Mouse (Mus musculus): ENCODE results near the gene Pdzrn3. TPM values are rescaled to one million over a fixed set of nuclear protein-coding genes. Genes with fewer than 3 reads are reported as not detected.

Pdzrn3 gene
- polyA plus RNA-seq, 1 experiment from 2014 or later: 8.2 TPM

- Histone ChIP-seq H3K27ac (ENCODE audit: low read length) (no peak overlapping the region), H3K4me3 (ENCODE audit: low read length) (peak overlapping the region; percentile 26), H3K9me3 (ENCODE audit: control insufficient read depth, low read length) (no peaks in the 10 kb centered on the region), H3K4me2 (ENCODE audit: low read depth, low read length) (peak overlapping the region; percentile 51), H3K36me3 (ENCODE audit: control insufficient read depth, insufficient read depth, low read length) (no peaks in the 10 kb centered on the region), H3K9ac (ENCODE audit: low read length) (no peak overlapping the region; the same call in 1 of the 2 replicates), H3K27me3 (ENCODE audit: control insufficient read depth, insufficient read depth, low read depth, low read length) (no peaks in the 10 kb centered on the region), H3K4me1 (replicated peaks; ENCODE audit: control insufficient read depth, insufficient read depth, low read length) (peaks cover 13% of the 10 kb centered on the region)
- peak; percentile 49; the same call in 1 of the 2 replicates for ATAC-seq (ENCODE audit: low read depth)
- 13% methylated on average over 8 of the region's 8 CpGs for WGBS
Observed at GRCm38 (mm10) chr6:101198943-101199298, 178.8 kb downstream of the Pdzrn3 start.

GRCm38 (mm10) chr6:101198284-101198942 is 179.3 kb downstream of the Pdzrn3 start:
- Histone ChIP-seq H3K27me3 (ENCODE audit: control insufficient read depth, insufficient read depth, low read depth, low read length) (no peaks in the 10 kb centered on the region), H3K4me2 (ENCODE audit: low read depth, low read length) (peak overlapping the region; percentile 51), H3K9ac (ENCODE audit: low read length) (no peak overlapping the region; the same call in 1 of the 2 replicates), H3K4me1 (replicated peaks; ENCODE audit: control insufficient read depth, insufficient read depth, low read length) (peaks cover 13% of the 10 kb centered on the region), H3K9me3 (ENCODE audit: control insufficient read depth, low read length) (no peaks in the 10 kb centered on the region), H3K27ac (ENCODE audit: low read length) (no peak overlapping the region), H3K4me3 (ENCODE audit: low read length) (peak overlapping the region; percentile 26), H3K36me3 (ENCODE audit: control insufficient read depth, insufficient read depth, low read length) (no peaks in the 10 kb centered on the region)
- ATAC-seq (ENCODE audit: low read depth): peak; percentile 45
- 8% methylated on average over 24 of the region's 24 CpGs for WGBS

- Histone ChIP-seq H3K9me3 (ENCODE audit: control insufficient read depth, low read length) (no peaks in the 10 kb centered on the region), H3K4me1 (replicated peaks; ENCODE audit: control insufficient read depth, insufficient read depth, low read length) (peaks cover 13% of the 10 kb centered on the region), H3K9ac (ENCODE audit: low read length) (no peak overlapping the region), H3K27ac (ENCODE audit: low read length) (no peak overlapping the region), H3K4me3 (ENCODE audit: low read length) (no peak overlapping the region), H3K27me3 (ENCODE audit: control insufficient read depth, insufficient read depth, low read depth, low read length) (no peaks in the 10 kb centered on the region), H3K4me2 (ENCODE audit: low read depth, low read length) (no peak overlapping the region), H3K36me3 (ENCODE audit: control insufficient read depth, insufficient read depth, low read length) (no peaks in the 10 kb centered on the region)
- 15% methylated on average over 5 of the region's 5 CpGs for WGBS
- ATAC-seq (ENCODE audit: low read depth): no peak
Observed at GRCm38 (mm10) chr6:101197642-101198041, 180.1 kb downstream of the Pdzrn3 start.

GRCm38 (mm10) chr6:101195891-101196290 is 181.8 kb downstream of the Pdzrn3 start:
- H3K9ac ChIP-seq (ENCODE audit: low read length): no peak overlapping the region
- H3K4me1 ChIP-seq (replicated peaks; ENCODE audit: control insufficient read depth, insufficient read depth, low read length): peaks cover 13% of the 10 kb centered on the region
- H3K9me3 ChIP-seq (ENCODE audit: control insufficient read depth, low read length): no peaks in the 10 kb centered on the region
- ATAC-seq (ENCODE audit: low read depth): no peak
- peaks cover 3% of the 10 kb centered on the region; the same call in 1 of the 2 replicates for H3K36me3 ChIP-seq (ENCODE audit: control insufficient read depth, insufficient read depth, low read length)
- no peak overlapping the region for H3K4me3 ChIP-seq (ENCODE audit: low read length)
- no peaks in the 10 kb centered on the region for H3K27me3 ChIP-seq (ENCODE audit: control insufficient read depth, insufficient read depth, low read depth, low read length)
- H3K4me2 ChIP-seq (ENCODE audit: low read depth, low read length): no peak overlapping the region
- no peak overlapping the region for H3K27ac ChIP-seq (ENCODE audit: low read length)
- 65% methylated on average over 5 of the region's 5 CpGs for WGBS

- H3K27ac ChIP-seq (ENCODE audit: low read length): no peak overlapping the region
- ATAC-seq (ENCODE audit: low read depth): 0 out of 2 replicates have a peak, but pooled peaks have one; percentile 39
- WGBS: 33% methylated on average over 8 of the region's 8 CpGs
Observed at GRCm38 (mm10) chr6:101194386-101194925, 183.2 kb downstream of the Pdzrn3 start.

GRCm38 (mm10) chr6:101191576-101191975 is 186.1 kb downstream of the Pdzrn3 start:
- WGBS: 87% methylated on average over 5 of the region's 5 CpGs
- Histone ChIP-seq H3K27me3 (ENCODE audit: control insufficient read depth, insufficient read depth, low read depth, low read length) (no peaks in the 10 kb centered on the region), H3K4me3 (ENCODE audit: low read length) (no peak overlapping the region), H3K9ac (ENCODE audit: low read length) (no peak overlapping the region), H3K4me1 (replicated peaks; ENCODE audit: control insufficient read depth, insufficient read depth, low read length) (peaks cover 6% of the 10 kb centered on the region; the same call in 1 of the 2 replicates), H3K27ac (ENCODE audit: low read length) (no peak overlapping the region), H3K4me2 (ENCODE audit: low read depth, low read length) (no peak overlapping the region), H3K9me3 (ENCODE audit: control insufficient read depth, low read length) (no peaks in the 10 kb centered on the region), H3K36me3 (ENCODE audit: control insufficient read depth, insufficient read depth, low read length) (peaks cover 3% of the 10 kb centered on the region)
- ATAC-seq (ENCODE audit: low read depth): no peak

More at GRCm38 (mm10) chr6:101194386-101194925, 183.2 kb downstream of the Pdzrn3 start:
- Histone ChIP-seq H3K4me3 (ENCODE audit: low read length) (no peak overlapping the region), H3K4me2 (ENCODE audit: low read depth, low read length) (no peak overlapping the region), H3K9ac (ENCODE audit: low read length) (no peak overlapping the region), H3K36me3 (ENCODE audit: control insufficient read depth, insufficient read depth, low read length) (peaks cover 3% of the 10 kb centered on the region), H3K9me3 (ENCODE audit: control insufficient read depth, low read length) (no peaks in the 10 kb centered on the region), H3K4me1 (replicated peaks; ENCODE audit: control insufficient read depth, insufficient read depth, low read length) (peaks cover 13% of the 10 kb centered on the region), H3K27me3 (ENCODE audit: control insufficient read depth, insufficient read depth, low read depth, low read length) (no peaks in the 10 kb centered on the region)

- Histone ChIP-seq H3K27ac (ENCODE audit: low read length) (no peak overlapping the region), H3K4me2 (ENCODE audit: low read depth, low read length) (no peak overlapping the region), H3K9me3 (ENCODE audit: control insufficient read depth, low read length) (no peaks in the 10 kb centered on the region), H3K4me3 (ENCODE audit: low read length) (no peak overlapping the region), H3K9ac (ENCODE audit: low read length) (no peak overlapping the region), H3K27me3 (ENCODE audit: control insufficient read depth, insufficient read depth, low read depth, low read length) (no peaks in the 10 kb centered on the region), H3K36me3 (ENCODE audit: control insufficient read depth, insufficient read depth, low read length) (peaks cover 3% of the 10 kb centered on the region), H3K4me1 (replicated peaks; ENCODE audit: control insufficient read depth, insufficient read depth, low read length) (no peaks in the 10 kb centered on the region)
- WGBS: 84% methylated on average over 6 of the region's 6 CpGs
- no peak for ATAC-seq (ENCODE audit: low read depth)
Observed at GRCm38 (mm10) chr6:101187322-101187721, 190.4 kb downstream of the Pdzrn3 start.

- 58% methylated on average over 3 of the region's 3 CpGs for WGBS
Observed at GRCm38 (mm10) chr6:101186887-101187286, 190.8 kb downstream of the Pdzrn3 start.

GRCm38 (mm10) chr6:101184103-101184785 is 193.5 kb downstream of the Pdzrn3 start:
- no peaks in the 10 kb centered on the region for H3K27me3 ChIP-seq (ENCODE audit: control insufficient read depth, insufficient read depth, low read depth, low read length)
- no peak overlapping the region for H3K4me3 ChIP-seq (ENCODE audit: low read length)
- no peaks in the 10 kb centered on the region for H3K4me1 ChIP-seq (replicated peaks; ENCODE audit: control insufficient read depth, insufficient read depth, low read length)
- H3K36me3 ChIP-seq (ENCODE audit: control insufficient read depth, insufficient read depth, low read length): no peaks in the 10 kb centered on the region
- no peak overlapping the region for H3K9ac ChIP-seq (ENCODE audit: low read length)
- no peak overlapping the region for H3K27ac ChIP-seq (ENCODE audit: low read length)
- no peak for ATAC-seq (ENCODE audit: low read depth)
- no peaks in the 10 kb centered on the region for H3K9me3 ChIP-seq (ENCODE audit: control insufficient read depth, low read length)
- WGBS: 63% methylated on average over 10 of the region's 10 CpGs
- no peak overlapping the region for H3K4me2 ChIP-seq (ENCODE audit: low read depth, low read length)

More at GRCm38 (mm10) chr6:101186887-101187286, 190.8 kb downstream of the Pdzrn3 start:
- Histone ChIP-seq H3K4me2 (ENCODE audit: low read depth, low read length) (no peak overlapping the region), H3K9me3 (ENCODE audit: control insufficient read depth, low read length) (no peaks in the 10 kb centered on the region), H3K27ac (ENCODE audit: low read length) (no peak overlapping the region), H3K27me3 (ENCODE audit: control insufficient read depth, insufficient read depth, low read depth, low read length) (no peaks in the 10 kb centered on the region), H3K4me3 (ENCODE audit: low read length) (no peak overlapping the region), H3K4me1 (replicated peaks; ENCODE audit: control insufficient read depth, insufficient read depth, low read length) (no peaks in the 10 kb centered on the region), H3K9ac (ENCODE audit: low read length) (no peak overlapping the region), H3K36me3 (ENCODE audit: control insufficient read depth, insufficient read depth, low read length) (peaks cover 3% of the 10 kb centered on the region)
- ATAC-seq (ENCODE audit: low read depth): no peak

All from lung, embryonic 16.5 days (tissue).